Mouse (Mus musculus): ENCODE data around the gene Gkn1.

Gkn1 gene

GRCm38 (mm10) chr6:87326932-87327331 is 23.8 kb downstream of the Gkn1 start:
- no peak for DNase-seq (ENCODE audit: low spot score in 2 of 2)

GRCm38 (mm10) chr6:87323381-87323780 is 27.4 kb downstream of the Gkn1 start:
- DNase-seq (ENCODE audit: low spot score in 2 of 2) = peak in 1 of 2 experiments; percentile 36

- DNase-seq (ENCODE audit: low spot score in 2 of 2) = no peak
These were observed 32.1 kb downstream of the Gkn1 start for GRCm38 (mm10) chr6:87318651-87319050.

DNA sequence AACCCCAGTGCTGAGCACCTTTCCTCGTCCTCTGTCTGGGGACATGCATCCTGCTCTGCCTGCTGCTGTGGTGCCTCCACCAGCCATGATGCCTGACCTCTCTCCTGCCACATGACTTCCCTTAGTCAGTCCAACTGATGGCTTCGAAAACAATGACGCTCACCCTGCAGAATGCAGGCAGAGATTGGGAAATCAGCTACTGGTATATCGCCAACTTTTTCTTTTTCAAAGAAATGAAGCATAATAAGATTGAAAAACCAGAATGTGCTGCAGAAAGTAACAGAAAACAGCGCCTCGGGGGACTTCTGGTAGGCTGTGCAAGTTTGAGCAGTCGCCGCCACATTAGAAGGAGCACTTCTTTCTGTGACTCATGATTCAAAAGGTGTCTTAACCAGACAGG is 33.8 kb downstream of the Gkn1 start:
- no peak for DNase-seq (ENCODE audit: low spot score in 2 of 2)

DNA sequence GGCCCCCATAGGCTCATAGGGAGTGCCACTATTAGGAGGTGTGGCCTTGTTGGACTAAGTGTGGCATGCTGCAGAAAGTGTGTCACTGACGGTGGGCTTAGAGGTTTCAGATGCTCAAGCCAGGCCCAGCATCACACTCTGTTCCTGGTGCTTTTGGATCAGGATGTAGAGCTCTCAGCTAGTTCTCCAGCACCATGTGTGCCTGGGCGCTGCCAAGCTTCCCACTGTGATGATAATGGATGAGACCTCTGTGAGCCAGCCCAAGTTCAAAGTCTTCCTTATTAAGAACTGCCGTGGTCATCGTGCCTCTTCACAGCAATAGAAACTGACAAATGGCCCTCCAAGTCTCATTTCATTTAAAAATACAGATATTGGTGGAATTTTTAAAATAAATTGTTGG is 38.0 kb downstream of the Gkn1 start:
- DNase-seq (ENCODE audit: low spot score in 2 of 2) = no peak

- no peak for DNase-seq (ENCODE audit: low spot score in 2 of 2)
These were observed 46.3 kb downstream of the Gkn1 start for GRCm38 (mm10) chr6:87304486-87304885.

GRCm38 (mm10) chr6:87302746-87303145 is 48.0 kb downstream of the Gkn1 start:
- no peak for DNase-seq (ENCODE audit: low spot score in 2 of 2)

- DNase-seq (ENCODE audit: low spot score in 2 of 2) = no peak
These were observed 48.8 kb downstream of the Gkn1 start for GRCm38 (mm10) chr6:87301991-87302390.
